Mouse (Mus musculus) midbrain, embryonic 15.5 days (tissue): ENCODE data around the gene Vmn1r27. TPM values are rescaled to one million over a fixed set of nuclear protein-coding genes. Genes with fewer than 3 reads are reported as not detected.

Experiments
- ATAC-seq: fragments of 200-750 bp; cut with Nextera tagmentation; replicated peaks from 2 replicates; pipeline ENCODE4 v1.8.0; 2017; ENCODE audit warnings: moderate TSS enrichment
- H3K27ac ChIP-seq: fragments of 300-500 bp; sonication (generic); 2 replicates; pipeline ENCODE4 v1.5.1; 2015; ENCODE audit warnings: mild to moderate bottlenecking, inconsistent platforms
- H3K27me3 ChIP-seq: fragments of 300-500 bp; sonication (generic); replicated peaks from 2 replicates; pipeline ENCODE4 v1.6.1; 2015; ENCODE audit warnings: inconsistent platforms
- H3K36me3 ChIP-seq: fragments of 300-500 bp; sonication (generic); replicated peaks from 2 replicates; pipeline ENCODE4 v1.6.1; 2015; ENCODE audit warnings: inconsistent platforms
- H3K4me1 ChIP-seq: fragments of 300-500 bp; sonication (generic); 2 replicates; pipeline ENCODE4 v1.6.1; 2015; ENCODE audit warnings: inconsistent platforms
- H3K4me2 ChIP-seq: fragments of 300-500 bp; sonication (generic); 2 replicates; pipeline ENCODE4 v1.6.1; 2015; ENCODE audit warnings: inconsistent platforms, mild to moderate bottlenecking, moderate library complexity
- H3K4me3 ChIP-seq: fragments of 300-500 bp; sonication (generic); 2 replicates; pipeline ENCODE4 v1.5.1; 2015; ENCODE audit warnings: mild to moderate bottlenecking, inconsistent platforms
- H3K9ac ChIP-seq: fragments of 300-500 bp; sonication (generic); 2 replicates; pipeline ENCODE4 v1.6.1; 2015; ENCODE audit warnings: mild to moderate bottlenecking, inconsistent platforms
- H3K9me3 ChIP-seq: fragments of 300-500 bp; sonication (generic); 2 replicates; pipeline ENCODE4 v1.6.1; 2016; ENCODE audit warnings: inconsistent platforms
- WGBS: fragments of 180-500 bp; shearing (Covaris S2); methylation state at CpG from one replicate; pipeline ENCODE4 v1.1.7; 2015; ENCODE audit warnings: mixed read lengths; 5-methylcytosine and 5-hydroxymethylcytosine counted together
- polyA plus RNA-seq: library from polyadenylated mRNA; unstranded; fragments of >200 nt; fragmentation: Nextera tagmentation; extraction: Ambion mirVana; gene quantifications from 2 replicates; pipeline ENCODE4 v1.2.1, GENCODE M21; 2015

Vmn1r27 gene
- not detected in 2 replicates for polyA plus RNA-seq

DNA sequence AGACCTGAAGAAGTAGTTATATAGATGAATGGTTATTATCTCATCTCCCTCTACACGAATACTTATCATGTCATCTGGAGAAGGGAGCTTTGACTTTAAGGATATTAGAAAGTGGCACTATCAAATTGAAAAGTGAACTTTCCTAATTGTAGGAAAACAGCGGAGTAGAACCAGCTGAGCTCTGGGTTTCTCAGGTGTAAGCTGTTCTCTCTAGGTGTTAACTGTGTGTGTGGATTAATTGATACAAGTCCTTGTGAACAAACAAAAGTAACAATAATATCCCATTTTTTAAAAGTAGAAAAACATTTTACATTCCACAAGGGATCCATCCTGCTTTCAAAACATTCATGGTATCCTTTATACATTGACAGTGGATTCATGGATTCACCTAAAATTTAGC, at the start of gene Vmn1r27:
Gene Vmn1r27, minus strand, starts transcription at position 101 of the 400 bp plus-strand sequence.
- no peak within 1 kb of the TSS for H3K4me3 ChIP-seq
- no peaks in the 10 kb centered on the region for H3K36me3 ChIP-seq
- no peaks in the 10 kb centered on the region for H3K27me3 ChIP-seq
- 79% methylated on average over 2 of the region's 2 CpGs for WGBS
- no peak within 1 kb of the TSS for H3K27ac ChIP-seq
- ATAC-seq, result no peak
- H3K9ac ChIP-seq, result no peak within 1 kb of the TSS
- no peaks in the 10 kb centered on the region for H3K9me3 ChIP-seq
- H3K4me2 ChIP-seq, result no peak within 1 kb of the TSS
- H3K4me1 ChIP-seq, result no peaks in the 10 kb centered on the region

DNA sequence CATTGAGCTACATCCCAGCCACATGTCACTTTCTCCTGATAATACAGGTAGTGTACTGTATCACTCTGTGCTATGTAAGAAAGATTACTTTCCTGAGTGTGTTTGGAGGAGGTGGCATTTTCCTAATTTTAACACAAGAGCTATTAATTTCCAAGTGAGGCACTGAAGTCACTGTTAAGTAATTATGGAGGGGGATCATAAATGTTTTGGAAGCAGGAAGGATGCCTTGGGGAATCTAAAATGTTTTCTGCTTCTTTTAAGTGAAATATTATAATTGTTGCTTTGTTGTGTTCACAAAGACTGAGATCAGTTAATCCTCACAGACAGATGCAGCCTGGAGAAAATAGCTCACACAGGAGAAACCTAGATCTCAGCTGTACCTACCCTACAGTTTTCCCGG, 43.1 kb upstream of the Vmn1r27 start, which contains the start of gene Vmn1r28:
Gene Vmn1r28, plus strand, starts transcription at position 301 of the 400 bp plus-strand sequence.
- Histone ChIP-seq H3K9ac (no peak within 1 kb of the TSS), H3K4me1 (no peaks in the 10 kb centered on the region), H3K9me3 (no peaks in the 10 kb centered on the region), H3K27me3 (no peaks in the 10 kb centered on the region), H3K4me3 (no peak within 1 kb of the TSS), H3K27ac (no peak within 1 kb of the TSS), H3K36me3 (no peaks in the 10 kb centered on the region), H3K4me2 (no peak within 1 kb of the TSS)
- WGBS, result 94% methylated on average over 1 of the region's 1 CpGs
- no peak for ATAC-seq

DNA sequence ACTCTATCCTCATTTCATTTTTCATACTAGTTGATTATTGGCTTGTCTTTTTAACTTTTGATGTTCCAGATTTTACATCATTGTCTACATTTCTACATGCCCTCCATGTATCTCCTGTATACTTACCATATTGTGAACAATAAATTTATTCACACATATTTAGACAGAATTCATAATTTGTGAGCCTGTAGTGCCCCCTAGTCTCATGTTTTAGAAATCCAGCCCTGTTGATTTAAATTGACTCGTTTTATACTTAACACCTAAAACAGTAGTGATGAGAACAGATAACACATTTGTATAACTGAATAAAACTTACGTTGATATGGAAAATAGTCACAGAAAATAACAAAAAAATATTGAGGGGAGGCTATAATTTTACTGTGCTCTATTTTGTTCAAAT, 2.5 kb downstream of the Vmn1r27 start:
- no peaks in the 10 kb centered on the region for H3K27me3 ChIP-seq

More for the DNA sequence above, 2.5 kb downstream of the Vmn1r27 start:
- no peaks in the 10 kb centered on the region for H3K36me3 ChIP-seq
- 82% methylated on average over 2 of the region's 2 CpGs for WGBS
- H3K9ac ChIP-seq, result no peak overlapping the region
- ATAC-seq, result no peak
- H3K27ac ChIP-seq, result no peak overlapping the region
- H3K4me2 ChIP-seq, result no peak overlapping the region
- H3K4me3 ChIP-seq, result no peak overlapping the region
- no peaks in the 10 kb centered on the region for H3K9me3 ChIP-seq
- H3K4me1 ChIP-seq, result no peaks in the 10 kb centered on the region

Other genes starting within 250 kb of the Vmn1r27 start
- gene Vmn1r25, start 238.0 kb downstream of the Vmn1r27 start, polyA plus RNA-seq, result not detected in 2 replicates
- gene Vmn1r26, start 203.7 kb downstream of the Vmn1r27 start, polyA plus RNA-seq, result not detected in 2 replicates
- gene Vmn1r28, start 43.2 kb upstream of the Vmn1r27 start, polyA plus RNA-seq, result not detected in 2 replicates
- not detected in 2 replicates for gene Vmn1r29, start 82.7 kb upstream of the Vmn1r27 start, polyA plus RNA-seq
- not detected in 2 replicates for gene Vmn1r30, start 224.6 kb upstream of the Vmn1r27 start, polyA plus RNA-seq